Mouse (Mus musculus): ENCODE data around the gene Rbbp8nl. TPM values are rescaled to one million over a fixed set of nuclear protein-coding genes. Genes with fewer than 3 reads are reported as not detected.
"Not testable (repeated sequence)": the region's sequence is repeated elsewhere in the genome, so short reads cannot be mapped to it uniquely, and the experiment has no call there.

Rbbp8nl gene
- polyA plus RNA-seq, 1 experiment from 2014 or later, result 0.35 TPM

DNA sequence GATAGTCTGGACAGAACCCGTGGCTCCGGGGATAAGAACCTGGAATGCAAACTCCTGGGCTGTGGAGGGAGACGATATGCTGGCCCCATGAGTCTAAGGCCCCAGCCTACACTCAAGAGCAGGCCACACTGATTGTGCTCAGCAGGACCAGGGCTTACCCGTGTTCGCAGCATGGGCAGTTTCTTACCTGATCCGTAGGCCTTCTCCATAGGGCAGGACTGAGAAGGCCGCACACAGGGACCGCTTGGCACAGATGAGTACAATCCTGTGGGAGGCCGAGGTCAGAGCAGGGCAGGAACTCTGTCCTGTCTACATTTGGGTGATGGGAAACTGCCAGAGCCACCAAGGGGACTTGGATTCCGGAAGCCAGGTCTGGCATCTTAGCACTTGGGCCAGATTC lies 26.8 kb downstream of the Rbbp8nl start:
- H3K4me1 ChIP-seq, result peaks cover 10% of the 10 kb centered on the region
- no peak overlapping the region for H3K4me2 ChIP-seq (replicated peaks)
- no peak overlapping the region for H3K9ac ChIP-seq
- whole genome bisulfite sequencing, result 93% methylated on average over 10 of the region's 10 CpGs
- no peak overlapping the region for H3K4me3 ChIP-seq
- H3K27ac ChIP-seq, result no peak overlapping the region
- ATAC-seq (ENCODE audit: low FRiP score), result no peak
- no peaks in the 10 kb centered on the region for H3K9me3 ChIP-seq (replicated peaks)
- peaks cover 69% of the 10 kb centered on the region for H3K36me3 ChIP-seq
- H3K27me3 ChIP-seq, result no peaks in the 10 kb centered on the region

DNA sequence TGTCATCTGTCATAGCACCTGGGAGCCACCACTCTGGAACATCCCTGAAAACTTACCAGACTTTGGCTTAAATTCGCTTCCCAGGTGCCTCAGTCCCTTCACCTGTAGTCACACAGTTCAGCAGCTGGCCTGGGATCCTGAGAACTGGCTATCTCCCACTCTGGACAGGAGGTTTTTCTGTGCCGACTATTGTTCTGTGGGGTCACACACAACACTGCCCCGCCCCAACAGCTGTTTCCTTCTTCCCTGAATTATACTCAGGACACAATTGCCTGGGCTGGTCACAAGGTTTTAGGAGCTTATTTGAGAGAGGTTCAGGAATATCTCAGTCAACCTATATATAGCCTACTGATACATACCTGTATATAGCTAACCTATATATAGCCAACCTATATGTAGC lies 27.2 kb downstream of the Rbbp8nl start:
- H3K9ac ChIP-seq, result no peak overlapping the region
- H3K4me2 ChIP-seq (replicated peaks), result no peak overlapping the region
- 75% methylated on average over 3 of the region's 3 CpGs for WGBS
- no peak for ATAC-seq (ENCODE audit: low FRiP score)
- H3K4me3 ChIP-seq, result no peak overlapping the region
- H3K27me3 ChIP-seq, result no peaks in the 10 kb centered on the region
- peaks cover 67% of the 10 kb centered on the region for H3K36me3 ChIP-seq
- H3K4me1 ChIP-seq, result peaks cover 8% of the 10 kb centered on the region
- no peaks in the 10 kb centered on the region for H3K9me3 ChIP-seq (replicated peaks)
- no peak overlapping the region for H3K27ac ChIP-seq

DNA sequence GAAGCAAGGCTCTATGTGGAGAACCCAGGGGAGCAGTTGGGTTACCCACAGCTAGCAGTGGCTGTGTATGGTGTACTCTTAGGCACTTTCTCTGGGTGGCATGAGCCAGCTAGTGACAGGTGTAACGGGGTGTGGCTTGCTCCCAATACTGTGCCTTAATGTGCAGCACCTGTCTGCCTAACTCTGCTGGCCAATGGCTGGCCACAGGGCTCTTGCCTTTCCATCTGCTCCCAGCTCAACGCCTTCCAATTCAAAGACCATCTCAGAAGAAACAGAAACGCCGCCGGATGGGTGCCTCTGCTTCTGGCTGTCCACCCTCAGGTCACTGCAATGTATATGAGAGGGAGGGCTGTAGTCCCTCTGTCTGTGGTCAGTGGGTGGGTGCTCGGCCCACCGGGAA lies 27.8 kb downstream of the Rbbp8nl start:
- 91% methylated on average over 7 of the region's 7 CpGs for WGBS
- H3K4me2 ChIP-seq (replicated peaks), result no peak overlapping the region
- no peak overlapping the region for H3K4me3 ChIP-seq
- peaks cover 67% of the 10 kb centered on the region for H3K36me3 ChIP-seq
- peaks cover 8% of the 10 kb centered on the region for H3K4me1 ChIP-seq
- ATAC-seq (ENCODE audit: low FRiP score), result no peak
- H3K9ac ChIP-seq, result no peak overlapping the region
- H3K27me3 ChIP-seq, result no peaks in the 10 kb centered on the region
- no peak overlapping the region for H3K27ac ChIP-seq
- H3K9me3 ChIP-seq (replicated peaks), result no peaks in the 10 kb centered on the region

DNA sequence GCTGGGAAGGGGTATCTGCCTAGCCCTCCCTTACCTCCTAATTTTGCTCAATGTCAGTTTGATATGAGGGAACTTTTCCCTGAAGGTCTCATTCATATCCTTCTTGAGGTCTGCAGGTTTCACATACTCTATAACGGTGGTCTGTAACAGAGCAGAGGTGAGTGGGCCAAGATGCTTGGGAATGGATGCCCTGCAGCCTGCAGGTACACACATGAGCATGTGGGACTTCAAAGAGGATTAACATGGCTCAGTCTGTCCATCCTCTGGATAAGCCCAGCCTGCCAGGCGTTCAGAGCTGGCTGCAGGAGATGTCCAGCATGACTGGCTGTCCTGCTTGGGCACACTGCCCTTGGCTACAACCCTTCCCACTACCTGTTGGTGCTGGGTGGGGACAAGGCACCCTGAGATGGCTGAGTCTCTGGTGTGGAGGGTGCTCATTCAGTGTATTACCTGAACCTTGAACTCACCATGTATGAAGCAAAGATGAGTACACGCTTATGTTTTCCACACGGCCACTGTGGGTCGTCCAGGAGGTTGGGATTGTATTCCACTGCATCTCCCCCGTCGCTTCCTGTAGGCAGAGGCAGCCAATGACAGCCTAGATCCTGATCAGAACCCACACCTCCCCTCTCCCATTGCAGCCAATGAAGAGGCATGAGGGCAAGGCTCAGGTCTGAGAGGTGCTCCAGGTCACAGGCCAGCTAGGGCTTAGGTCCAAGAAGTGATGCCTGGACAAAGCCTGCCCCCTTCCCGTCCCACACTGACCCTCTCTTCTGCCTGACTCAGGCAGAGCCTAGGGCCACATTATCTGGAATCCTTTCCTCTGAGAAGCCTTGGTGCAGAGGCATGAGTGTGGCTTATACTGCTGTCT lies 28.8 kb downstream of the Rbbp8nl start:
- H3K27ac ChIP-seq, result no peak overlapping the region
- H3K4me2 ChIP-seq (replicated peaks), result no peak overlapping the region
- peaks cover 63% of the 10 kb centered on the region for H3K36me3 ChIP-seq
- no peaks in the 10 kb centered on the region for H3K9me3 ChIP-seq (replicated peaks)
- no peaks in the 10 kb centered on the region for H3K27me3 ChIP-seq
- H3K4me1 ChIP-seq, result peaks cover 16% of the 10 kb centered on the region
- ATAC-seq (ENCODE audit: low FRiP score), result no peak
- H3K4me3 ChIP-seq, result no peak overlapping the region
- H3K9ac ChIP-seq, result no peak overlapping the region
- WGBS, result 67% methylated on average over 8 of the region's 8 CpGs

DNA sequence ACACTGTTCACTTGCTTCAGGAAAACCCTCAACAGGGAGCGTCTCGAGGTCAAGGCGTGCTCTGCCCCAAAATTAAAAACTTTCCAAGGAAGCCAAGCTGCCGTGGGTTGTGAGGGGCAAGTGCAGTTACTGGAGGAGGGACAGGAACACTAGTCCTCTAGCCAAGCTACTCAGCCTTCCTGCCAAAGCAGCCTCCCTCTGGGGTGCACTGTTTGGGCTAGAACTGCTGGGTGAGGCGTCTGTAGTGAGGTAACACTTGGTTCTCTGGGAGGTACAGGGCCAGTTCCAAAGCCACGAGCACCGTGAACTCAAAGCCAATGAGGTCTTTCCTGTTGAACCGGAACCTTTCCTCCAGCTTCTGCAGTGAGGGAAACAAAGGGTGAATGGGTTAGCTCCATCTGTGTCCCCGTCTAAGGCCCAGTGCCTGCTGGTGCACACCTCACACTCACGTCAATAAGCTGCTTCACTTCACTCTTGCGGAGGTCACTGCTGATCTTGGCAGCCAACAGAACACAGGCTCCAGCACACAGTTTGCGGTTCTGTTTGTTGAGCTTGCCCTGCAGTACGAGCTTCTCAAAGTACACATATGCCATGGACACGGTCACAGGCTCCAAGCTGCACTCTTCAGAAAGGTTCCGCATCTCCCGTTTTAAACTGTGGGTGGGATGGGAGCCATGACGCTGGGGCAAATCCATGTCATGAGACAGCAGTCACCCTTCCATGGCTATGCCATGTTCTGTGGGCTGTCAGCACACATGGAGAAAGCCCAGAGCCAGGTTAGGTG lies 29.7 kb downstream of the Rbbp8nl start:
- not testable (repeated sequence) for ATAC-seq (ENCODE audit: low FRiP score); H3K27me3 ChIP-seq; H3K27ac ChIP-seq; H3K4me3 ChIP-seq; H3K9me3 ChIP-seq (replicated peaks); H3K9ac ChIP-seq; H3K4me2 ChIP-seq (replicated peaks)
- H3K4me1 ChIP-seq, result peaks cover 17% of the 10 kb centered on the region
- H3K36me3 ChIP-seq, result peaks cover 63% of the 10 kb centered on the region
- 71% methylated on average over 17 of the region's 17 CpGs for WGBS

DNA sequence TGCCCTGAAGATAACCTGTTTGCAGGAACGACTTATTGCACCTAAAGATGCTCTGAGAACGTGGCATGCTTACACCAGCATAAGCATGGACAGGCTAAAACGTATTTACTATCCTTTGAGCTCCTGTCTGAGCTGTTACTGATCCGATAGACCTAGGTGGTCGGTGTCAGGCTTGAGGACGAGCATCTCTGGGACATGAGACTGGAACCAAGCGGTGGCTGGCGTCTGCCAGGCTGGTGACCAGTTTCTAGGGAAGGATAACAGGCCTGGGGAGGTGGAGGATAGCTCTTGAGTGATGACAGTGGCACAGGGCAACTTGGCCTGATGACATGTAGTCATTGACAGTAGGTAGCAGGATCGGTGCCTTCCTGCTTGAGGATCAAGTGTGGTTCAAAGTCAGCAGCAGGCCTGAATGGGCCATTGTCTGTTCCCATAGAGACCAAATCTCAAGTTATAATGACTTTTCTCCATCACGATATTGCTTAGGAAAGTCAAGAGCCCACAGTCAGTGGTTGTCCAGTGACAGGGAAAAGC lies 30.7 kb downstream of the Rbbp8nl start:
- Histone ChIP-seq H3K4me1 (peaks cover 17% of the 10 kb centered on the region), H3K36me3 (peaks cover 56% of the 10 kb centered on the region), H3K9ac (peak overlapping the region; percentile 13; the same call in 1 of the 2 replicates)
- ATAC-seq (ENCODE audit: low FRiP score); H3K27me3 ChIP-seq; H3K9me3 ChIP-seq (replicated peaks); H3K4me3 ChIP-seq; H3K27ac ChIP-seq; H3K4me2 ChIP-seq (replicated peaks): not testable (repeated sequence)
- WGBS, result 81% methylated on average over 10 of the region's 10 CpGs

DNA sequence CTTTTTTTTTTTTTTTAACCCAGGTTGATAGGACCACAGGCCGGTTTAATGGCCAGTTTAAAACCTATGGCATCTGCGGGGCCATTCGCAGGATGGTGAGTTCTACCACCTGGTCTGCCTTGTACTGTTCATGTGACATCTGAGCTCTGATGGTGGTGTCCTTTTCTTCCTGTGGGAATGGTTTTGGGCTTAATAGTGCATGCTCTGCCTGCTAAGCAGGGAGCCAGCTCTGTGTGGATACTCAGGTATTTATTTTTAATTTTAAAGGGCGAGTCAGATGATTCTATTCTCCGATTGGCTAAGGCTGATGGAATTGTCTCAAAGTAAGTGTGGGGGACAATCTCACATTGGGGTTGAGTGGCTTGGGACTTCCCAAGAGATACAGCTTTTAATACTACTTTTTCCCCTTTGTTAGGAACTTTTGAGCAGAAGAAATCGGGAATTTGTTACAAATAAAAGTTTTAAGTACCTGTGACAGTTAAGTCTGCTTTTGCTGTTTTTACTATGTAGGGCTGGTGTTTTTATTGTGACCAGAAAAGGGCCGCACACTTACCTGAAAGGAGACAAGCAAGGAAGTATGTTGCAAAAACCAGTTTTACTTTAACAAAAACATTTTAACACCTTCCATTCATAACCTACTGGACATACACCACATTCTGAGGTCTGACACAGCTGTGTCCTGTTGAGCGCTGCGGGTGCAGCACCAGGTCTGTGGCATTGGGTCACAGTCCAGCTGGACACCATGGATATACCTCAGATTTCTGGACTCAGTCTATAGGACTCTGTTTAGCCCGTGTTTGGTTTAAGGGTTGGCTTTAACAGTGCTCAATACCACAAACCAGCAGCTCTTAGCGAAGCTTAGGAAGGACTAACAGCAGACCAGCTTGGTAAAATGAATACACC lies 31.5 kb downstream of the Rbbp8nl start:
- 57% methylated on average over 11 of the region's 11 CpGs for WGBS
- H3K27me3 ChIP-seq, result no peaks in the 10 kb centered on the region
- peaks cover 48% of the 10 kb centered on the region for H3K36me3 ChIP-seq
- peak overlapping the region; percentile 82 for H3K4me2 ChIP-seq (replicated peaks)
- H3K9ac ChIP-seq, result peak overlapping the region; percentile 90
- ATAC-seq (ENCODE audit: low FRiP score), result no peak
- 0 out of 2 replicates have a peak overlapping the region, but pooled peaks have one; percentile 7 for H3K27ac ChIP-seq
- peaks cover 17% of the 10 kb centered on the region for H3K4me1 ChIP-seq
- H3K4me3 ChIP-seq, result peak overlapping the region; percentile 87
- H3K9me3 ChIP-seq (replicated peaks), result no peaks in the 10 kb centered on the region

DNA sequence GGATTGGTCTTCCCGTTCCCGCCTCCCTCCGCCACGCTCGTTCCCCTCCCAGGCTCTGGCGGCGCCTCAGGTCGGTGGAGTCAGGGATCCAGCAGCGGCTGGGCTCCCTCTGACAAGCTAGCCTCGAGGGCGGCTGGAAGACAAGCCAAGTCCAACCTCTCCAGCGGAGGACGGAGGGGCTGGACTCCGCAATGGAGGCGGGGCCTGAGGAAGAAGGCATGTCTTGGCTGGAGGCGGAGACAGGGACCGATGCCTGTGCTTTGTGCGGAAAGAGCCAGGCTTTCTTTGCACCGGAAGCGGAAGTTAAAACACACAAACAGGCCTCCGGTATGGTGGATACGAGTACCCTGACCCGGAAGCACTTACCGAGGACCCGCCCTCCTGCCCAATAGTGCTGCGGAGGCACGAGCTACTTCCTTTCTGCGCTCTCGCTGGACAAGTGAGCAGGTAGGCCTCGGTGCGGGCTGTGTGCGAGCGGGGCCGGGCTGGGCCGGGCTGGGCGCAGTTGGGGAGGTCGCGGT lies 32.6 kb downstream of the Rbbp8nl start, which contains the start of gene Rps21:
Gene Rps21, plus strand, starts transcription at position 377 of the 521 bp plus-strand sequence.
- Histone ChIP-seq H3K27me3 (no peaks in the 10 kb centered on the region), H3K9me3 (replicated peaks) (no peaks in the 10 kb centered on the region), H3K36me3 (peaks cover 37% of the 10 kb centered on the region), H3K4me3 (peak within 1 kb of the TSS; percentile 87), H3K27ac (peak within 1 kb of the TSS; percentile 92), H3K9ac (peak within 1 kb of the TSS; percentile 90), H3K4me2 (replicated peaks) (peak within 1 kb of the TSS; percentile 82), H3K4me1 (peaks cover 17% of the 10 kb centered on the region)
- 0% methylated on average over 38 of the region's 38 CpGs for WGBS
- ATAC-seq (ENCODE audit: low FRiP score), result peak; percentile 97

DNA sequence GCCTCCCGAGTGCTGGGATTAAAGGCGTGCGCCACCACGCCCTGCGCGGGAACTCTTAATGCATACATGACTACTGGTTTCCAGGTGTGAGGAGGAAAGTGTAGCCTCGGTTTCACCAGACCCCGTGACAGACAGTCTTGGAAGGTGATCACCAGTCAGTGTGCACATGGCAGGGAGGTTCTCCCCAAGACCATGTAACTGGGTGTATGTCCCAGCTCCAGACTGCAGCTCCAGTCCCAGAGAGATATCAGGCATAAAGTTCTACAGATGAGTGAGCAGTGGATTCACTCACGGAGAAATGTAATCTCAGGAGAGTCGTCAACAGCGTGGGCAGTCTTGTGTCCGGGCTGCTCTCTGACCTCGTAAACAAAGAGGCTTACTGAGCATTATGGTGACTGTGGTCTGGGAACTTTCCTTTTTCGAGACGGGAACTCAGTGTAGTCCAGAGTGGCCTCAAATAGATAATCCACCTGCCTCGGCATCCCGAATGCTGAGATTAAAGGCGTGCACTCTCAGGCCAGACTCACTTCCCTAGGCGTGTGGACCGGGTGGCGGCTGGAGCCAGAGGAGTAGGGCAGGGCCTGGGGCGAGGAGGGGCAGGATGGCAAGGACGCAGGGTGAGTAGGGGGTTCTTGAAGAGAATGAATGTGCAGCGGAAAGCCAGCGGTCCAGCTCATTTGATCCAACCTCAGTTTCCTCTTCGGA lies 33.2 kb downstream of the Rbbp8nl start:
- peak overlapping the region; percentile 87 for H3K4me3 ChIP-seq
- peak overlapping the region; percentile 79 for H3K4me2 ChIP-seq (replicated peaks)
- H3K36me3 ChIP-seq, result peaks cover 31% of the 10 kb centered on the region
- no peaks in the 10 kb centered on the region for H3K9me3 ChIP-seq (replicated peaks)
- peak overlapping the region; percentile 84 for H3K9ac ChIP-seq
- 23% methylated on average over 26 of the region's 26 CpGs for WGBS
- H3K27ac ChIP-seq, result peak overlapping the region; percentile 92
- H3K27me3 ChIP-seq, result no peaks in the 10 kb centered on the region
- peak; percentile 73 for ATAC-seq (ENCODE audit: low FRiP score)
- peaks cover 17% of the 10 kb centered on the region for H3K4me1 ChIP-seq

DNA sequence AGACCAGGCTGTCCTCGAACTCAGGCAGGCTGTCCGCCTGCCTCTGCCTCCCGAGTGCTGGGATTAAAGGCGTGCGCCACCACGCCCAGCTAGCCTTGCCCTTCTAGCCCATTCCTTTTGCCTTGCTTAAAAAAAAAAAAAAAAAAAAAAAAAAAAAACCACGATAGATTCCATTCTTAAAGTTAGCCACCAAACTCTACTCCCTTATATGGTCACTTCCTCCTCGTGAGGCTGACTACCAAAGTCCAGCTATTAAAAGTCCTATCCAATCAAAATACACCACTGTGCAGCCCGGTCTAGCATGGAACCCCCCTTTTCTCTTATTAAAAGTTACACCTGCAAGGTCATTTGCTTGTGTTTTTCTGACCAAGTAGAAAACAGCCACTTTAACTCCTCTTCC lies 34.0 kb downstream of the Rbbp8nl start:
- H3K27me3 ChIP-seq, result no peaks in the 10 kb centered on the region
- H3K4me2 ChIP-seq (replicated peaks), result peak overlapping the region; percentile 79
- H3K4me3 ChIP-seq, result peak overlapping the region; percentile 87; the same call in 1 of the 2 replicates
- ATAC-seq (ENCODE audit: low FRiP score), result no peak
- peaks cover 17% of the 10 kb centered on the region for H3K4me1 ChIP-seq
- peaks cover 23% of the 10 kb centered on the region for H3K36me3 ChIP-seq
- H3K27ac ChIP-seq, result no peak overlapping the region
- no peak overlapping the region for H3K9ac ChIP-seq
- 94% methylated on average over 9 of the region's 9 CpGs for WGBS
- H3K9me3 ChIP-seq (replicated peaks), result no peaks in the 10 kb centered on the region
